Mouse (Mus musculus) E14TG2a.4 (cell line): ENCODE measurements at regions not wholly inside any gene's neighbourhood (a gene's known extent, or its start where the extent isn't known, plus 50 kb on each side); places are given as distances from the start of the nearest gene placed in this dataset.

Experiments
- H3K27me3 ChIP-seq: 2 replicates; pipeline ENCODE4 v1.6.1; 2014; ENCODE audit warnings: low read length, control low read depth; ENCODE audit not compliant: insufficient read depth
- H3K36me3 ChIP-seq: 2 replicates; pipeline ENCODE4 v1.6.1; 2014; ENCODE audit warnings: low read length, control low read depth; ENCODE audit not compliant: insufficient read depth
- H3K4me1 ChIP-seq: replicated peaks from 2 replicates; pipeline ENCODE4 v1.6.1; 2014; ENCODE audit warnings: low read depth, low read length, control low read depth
- H3K4me3 ChIP-seq: replicated peaks from 2 replicates; pipeline ENCODE4 v1.5.1; 2014; ENCODE audit warnings: mild to moderate bottlenecking, low read length
- H3K9me3 ChIP-seq: 2 replicates; pipeline ENCODE4 v1.6.1; 2014; ENCODE audit warnings: low read length, control low read depth
- CTCF ChIP-seq: conservative IDR thresholded peaks from 2 replicates; pipeline ENCODE4 v1.5.1; 2014; ENCODE audit warnings: low read length
- NANOG ChIP-seq: IDR thresholded peaks from 2 replicates; pipeline ENCODE4 v1.6.1; 2014; ENCODE audit warnings: borderline replicate concordance, low read length, mixed read lengths
- POU5F1 ChIP-seq: IDR thresholded peaks from 2 replicates; pipeline ENCODE4 v1.6.1; 2014; ENCODE audit warnings: low read length, borderline replicate concordance

- H3K4me3 ChIP-seq = no peak overlapping the region
- no peaks in the 10 kb centered on the region for H3K36me3 ChIP-seq
- peaks cover 19% of the 10 kb centered on the region for H3K4me1 ChIP-seq
- H3K27me3 ChIP-seq = peaks cover 5% of the 10 kb centered on the region; the same call in 1 of the 2 replicates
- H3K9me3 ChIP-seq = peaks cover 4% of the 10 kb centered on the region; the same call in 1 of the 2 replicates
- no peak for TF ChIP-seq CTCF
- no peak for TF ChIP-seq NANOG
- no peak for TF ChIP-seq POU5F1
Observed at GRCm38 (mm10) chr13:111950042-111950441, 141.2 kb upstream of the Map3k1 start.

GRCm38 (mm10) chr13:111953860-111954519 lies 145.2 kb upstream of the Map3k1 start:
- no peaks in the 10 kb centered on the region for H3K27me3 ChIP-seq
- TF ChIP-seq CTCF (no peak), POU5F1 (no peak), NANOG (no peak)
- peaks cover 4% of the 10 kb centered on the region; the same call in 1 of the 2 replicates for H3K9me3 ChIP-seq
- H3K4me1 ChIP-seq = peaks cover 20% of the 10 kb centered on the region
- H3K4me3 ChIP-seq = no peak overlapping the region
- no peaks in the 10 kb centered on the region for H3K36me3 ChIP-seq

DNA sequence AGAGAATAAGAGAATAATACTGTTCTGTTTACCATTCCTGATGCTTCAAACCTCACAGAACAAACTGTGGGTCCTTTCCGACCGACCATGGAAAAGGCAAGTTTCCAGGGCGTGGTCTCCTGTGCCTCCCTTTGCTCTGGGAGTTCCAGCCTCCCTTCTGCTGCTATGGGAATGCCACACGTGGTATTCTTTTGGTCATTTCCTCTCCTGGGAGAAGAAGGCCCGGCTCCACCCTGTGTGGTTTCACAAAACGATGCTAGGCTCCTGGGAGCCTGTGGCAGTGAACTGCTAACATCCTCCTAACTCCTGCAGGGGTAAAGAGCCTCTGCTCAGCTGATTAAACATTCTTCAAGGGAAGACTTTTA lies 145.7 kb upstream of the Map3k1 start:
- H3K4me1 ChIP-seq = peaks cover 20% of the 10 kb centered on the region
- peaks cover 4% of the 10 kb centered on the region; the same call in 1 of the 2 replicates for H3K9me3 ChIP-seq
- no peak for TF ChIP-seq CTCF
- no peak for TF ChIP-seq NANOG
- no peak for TF ChIP-seq POU5F1
- no peaks in the 10 kb centered on the region for H3K27me3 ChIP-seq
- no peak overlapping the region for H3K4me3 ChIP-seq
- no peaks in the 10 kb centered on the region for H3K36me3 ChIP-seq

- Histone ChIP-seq H3K36me3 (no peaks in the 10 kb centered on the region), H3K4me3 (no peak overlapping the region), H3K27me3 (no peaks in the 10 kb centered on the region), H3K9me3 (0 out of 2 replicates have a peak, but pooled peaks cover 4% of the 10 kb centered on the region), H3K4me1 (peaks cover 17% of the 10 kb centered on the region)
- TF ChIP-seq NANOG = no peak
- TF ChIP-seq CTCF = no peak
- no peak for TF ChIP-seq POU5F1
Observed at GRCm38 (mm10) chr13:111957118-111957517, 148.3 kb upstream of the Map3k1 start.

GRCm38 (mm10) chr13:111957674-111958273 lies 149.0 kb upstream of the Map3k1 start:
- Histone ChIP-seq H3K36me3 (no peaks in the 10 kb centered on the region), H3K9me3 (no peaks in the 10 kb centered on the region), H3K4me3 (no peak overlapping the region), H3K27me3 (no peaks in the 10 kb centered on the region), H3K4me1 (peaks cover 17% of the 10 kb centered on the region)
- TF ChIP-seq POU5F1 (no peak), CTCF (no peak), NANOG (no peak)

DNA sequence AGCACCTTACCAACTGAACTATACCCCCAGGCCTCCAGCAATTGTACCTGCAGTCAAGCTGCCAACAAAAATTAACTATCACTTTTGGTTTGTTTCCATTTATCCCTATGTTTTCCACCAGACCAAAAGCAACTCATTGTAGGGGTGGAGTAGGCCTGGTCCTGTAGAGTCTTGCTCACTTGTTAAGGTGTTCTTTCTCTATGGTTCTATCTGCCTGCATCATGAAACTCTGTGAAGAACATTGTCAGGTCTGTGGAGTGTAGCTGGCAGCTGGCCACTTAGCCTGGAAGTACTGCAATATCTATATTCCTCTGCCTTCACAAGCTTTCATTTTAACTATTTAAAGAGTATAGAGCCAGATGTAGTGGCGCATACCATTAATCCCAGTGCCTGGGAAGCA lies 149.6 kb upstream of the Map3k1 start:
- no peaks in the 10 kb centered on the region for H3K36me3 ChIP-seq
- H3K4me3 ChIP-seq = no peak overlapping the region
- no peaks in the 10 kb centered on the region for H3K27me3 ChIP-seq
- no peaks in the 10 kb centered on the region for H3K9me3 ChIP-seq
- H3K4me1 ChIP-seq = peaks cover 19% of the 10 kb centered on the region
- TF ChIP-seq CTCF (no peak), POU5F1 (no peak)

- Histone ChIP-seq H3K36me3 (no peaks in the 10 kb centered on the region), H3K4me3 (no peak overlapping the region), H3K4me1 (peaks cover 13% of the 10 kb centered on the region), H3K27me3 (no peaks in the 10 kb centered on the region), H3K9me3 (no peaks in the 10 kb centered on the region)
- TF ChIP-seq POU5F1 (no peak), CTCF (peak; percentile 31), NANOG (no peak)
Observed at GRCm38 (mm10) chr13:111960036-111960435, 151.2 kb upstream of the Map3k1 start.

GRCm38 (mm10) chr13:111961423-111961822 lies 152.6 kb upstream of the Map3k1 start:
- no peak overlapping the region for H3K4me3 ChIP-seq
- H3K4me1 ChIP-seq = peaks cover 10% of the 10 kb centered on the region
- no peaks in the 10 kb centered on the region for H3K9me3 ChIP-seq
- H3K36me3 ChIP-seq = no peaks in the 10 kb centered on the region
- no peaks in the 10 kb centered on the region; the same call in 1 of the 2 replicates for H3K27me3 ChIP-seq
- TF ChIP-seq CTCF (no peak), POU5F1 (no peak), NANOG (no peak)
